Mouse (Mus musculus): Measurements from ENCODE around the gene Slc15a4. TPM values are rescaled to one million over a fixed set of nuclear protein-coding genes. Genes with fewer than 3 reads are reported as not detected.
A peak's percentile ranks its signal among the peaks of the same experiment; 100 is the strongest.

Gene Slc15a4
- polyA plus RNA-seq, 1 experiment from 2014 or later: 19.4 TPM

DNA sequence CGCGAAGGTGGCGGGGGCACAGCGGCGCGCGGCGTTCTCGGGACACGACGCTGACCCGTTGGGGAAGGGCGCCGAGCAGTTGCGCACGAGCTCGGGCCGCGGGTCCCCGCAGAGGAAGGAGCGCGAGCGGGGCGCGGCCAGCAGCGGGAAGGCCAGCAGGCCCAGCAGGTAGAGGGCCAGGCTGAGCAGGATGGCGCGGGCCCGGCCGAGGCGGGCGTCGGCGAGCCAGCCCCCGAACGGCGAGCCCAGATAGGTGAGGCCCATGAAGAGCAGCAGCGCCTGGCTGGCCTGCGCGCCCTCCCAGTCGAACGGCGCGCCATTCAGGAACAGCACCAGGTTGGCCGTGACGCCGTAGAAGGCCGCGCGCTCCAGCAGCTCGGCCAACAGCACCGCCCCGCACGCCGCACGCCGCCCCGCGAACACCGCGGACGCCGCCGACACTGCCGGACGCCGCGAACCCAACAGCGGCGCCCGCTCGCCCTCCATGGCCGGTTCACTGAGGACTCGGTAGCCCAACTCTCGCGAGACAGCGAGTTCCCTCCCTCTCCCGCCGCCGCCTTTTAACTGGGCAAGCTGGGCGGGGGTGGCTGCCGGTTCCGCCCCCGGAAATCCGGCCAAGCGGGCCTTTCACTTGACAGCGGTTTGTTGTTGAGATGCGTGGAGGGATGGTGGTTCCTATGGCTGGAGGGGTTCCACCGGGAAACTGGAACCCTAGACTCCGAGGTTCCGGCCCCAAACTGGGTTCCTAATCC, 15.6 kb downstream of the Slc15a4 start:
- Histone ChIP-seq H3K9me3 (ENCODE audit: low read length) (no peaks in the 10 kb centered on the region), H3K4me1 (ENCODE audit: insufficient read depth, low read depth, low read length) (peaks cover 30% of the 10 kb centered on the region), H3K9ac (replicated peaks; ENCODE audit: low read depth) (peak overlapping the region; percentile 96), H3K27me3 (replicated peaks; ENCODE audit: insufficient read depth, low read length) (no peaks in the 10 kb centered on the region), H3K27ac (ENCODE audit: low read length) (peak overlapping the region; percentile 89), H3K4me3 (ENCODE audit: low read depth, low read length) (peak overlapping the region; percentile 94), H3K4me2 (replicated peaks; ENCODE audit: low read depth, low read length) (peak overlapping the region; percentile 95), H3K36me3 (ENCODE audit: insufficient read depth, low read length) (no peaks in the 10 kb centered on the region)
- TF ChIP-seq CTCF (IDR thresholded peaks at IDR 0.05) (no peak), EP300 (IDR thresholded peaks at IDR 0.05) (peak; percentile 92)
- peak; percentile 98 for DNase-seq (ENCODE audit: low spot score)
- under 1% methylated on average over 61 of the region's 91 CpGs for WGBS
- ATAC-seq: peak; percentile 95

- peak overlapping the region; percentile 94 for H3K4me3 ChIP-seq (ENCODE audit: low read depth, low read length)
- H3K9ac ChIP-seq (replicated peaks; ENCODE audit: low read depth): peak overlapping the region; percentile 96
- no peaks in the 10 kb centered on the region for H3K36me3 ChIP-seq (ENCODE audit: insufficient read depth, low read length)
- 0 out of 2 replicates have a peak overlapping the region, but pooled peaks have one; percentile 14 for H3K27ac ChIP-seq (ENCODE audit: low read length)
- no peak for DNase-seq (ENCODE audit: low spot score)
- 9% methylated on average over 5 of the region's 5 CpGs for WGBS
- H3K4me2 ChIP-seq (replicated peaks; ENCODE audit: low read depth, low read length): peak overlapping the region; percentile 95
- peaks cover 30% of the 10 kb centered on the region for H3K4me1 ChIP-seq (ENCODE audit: insufficient read depth, low read depth, low read length)
- no peaks in the 10 kb centered on the region for H3K9me3 ChIP-seq (ENCODE audit: low read length)
- no peak for ATAC-seq
- TF ChIP-seq EP300 (IDR thresholded peaks at IDR 0.05) (no peak), CTCF (IDR thresholded peaks at IDR 0.05) (no peak)
- H3K27me3 ChIP-seq (replicated peaks; ENCODE audit: insufficient read depth, low read length): no peaks in the 10 kb centered on the region
Measured at GRCm38 (mm10) chr5:127616151-127616550, 16.5 kb downstream of the Slc15a4 start.

DNA sequence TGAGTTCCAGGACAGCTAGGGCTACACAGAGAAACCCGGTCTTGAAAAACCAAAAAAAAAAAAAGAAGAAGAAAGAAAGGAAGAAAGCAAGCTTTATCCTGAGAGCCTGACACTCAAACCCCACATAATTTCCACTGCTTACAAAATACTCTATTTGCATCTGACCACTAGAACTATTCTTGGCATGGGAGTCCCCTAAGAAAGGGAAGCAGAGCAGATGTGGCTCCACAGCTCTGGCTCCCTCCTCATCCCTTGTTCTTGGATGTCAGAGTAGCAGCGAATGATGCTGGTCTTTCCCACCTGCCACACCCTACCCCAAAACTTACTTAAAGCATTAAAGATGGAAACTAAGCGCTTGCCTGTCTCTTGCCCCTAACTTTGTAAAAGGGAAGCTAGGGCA, 17.2 kb downstream of the Slc15a4 start:
- peak overlapping the region; percentile 94; the same call in 1 of the 2 replicates for H3K4me3 ChIP-seq (ENCODE audit: low read depth, low read length)
- 64% methylated on average over 3 of the region's 3 CpGs for WGBS
- DNase-seq (ENCODE audit: low spot score): peak; percentile 30

GRCm38 (mm10) chr5:127612397-127612796, 20.3 kb downstream of the Slc15a4 start:
- Histone ChIP-seq H3K4me3 (ENCODE audit: low read depth, low read length) (no peak overlapping the region), H3K36me3 (ENCODE audit: insufficient read depth, low read length) (peaks cover 9% of the 10 kb centered on the region; the same call in 1 of the 2 replicates), H3K4me2 (replicated peaks; ENCODE audit: low read depth, low read length) (no peak overlapping the region), H3K9me3 (ENCODE audit: low read length) (no peaks in the 10 kb centered on the region), H3K27me3 (replicated peaks; ENCODE audit: insufficient read depth, low read length) (no peaks in the 10 kb centered on the region), H3K9ac (replicated peaks; ENCODE audit: low read depth) (no peak overlapping the region), H3K4me1 (ENCODE audit: insufficient read depth, low read depth, low read length) (peaks cover 30% of the 10 kb centered on the region), H3K27ac (ENCODE audit: low read length) (no peak overlapping the region)
- DNase-seq (ENCODE audit: low spot score): no peak
- TF ChIP-seq EP300 (IDR thresholded peaks at IDR 0.05): no peak
- no peak for TF ChIP-seq CTCF (IDR thresholded peaks at IDR 0.05)
- WGBS: 93% methylated on average over 6 of the region's 6 CpGs
- no peak for ATAC-seq

More for the DNA sequence above, 17.2 kb downstream of the Slc15a4 start:
- no peak for ATAC-seq
- Histone ChIP-seq H3K4me2 (replicated peaks; ENCODE audit: low read depth, low read length) (peak overlapping the region; percentile 95), H3K27ac (ENCODE audit: low read length) (no peak overlapping the region), H3K9ac (replicated peaks; ENCODE audit: low read depth) (peak overlapping the region; percentile 96; the same call in 1 of the 2 replicates), H3K36me3 (ENCODE audit: insufficient read depth, low read length) (no peaks in the 10 kb centered on the region), H3K27me3 (replicated peaks; ENCODE audit: insufficient read depth, low read length) (no peaks in the 10 kb centered on the region), H3K4me1 (ENCODE audit: insufficient read depth, low read depth, low read length) (peaks cover 30% of the 10 kb centered on the region), H3K9me3 (ENCODE audit: low read length) (no peaks in the 10 kb centered on the region)
- TF ChIP-seq CTCF (IDR thresholded peaks at IDR 0.05) (no peak), EP300 (IDR thresholded peaks at IDR 0.05) (no peak)

- Histone ChIP-seq H3K27ac (ENCODE audit: low read length) (no peak overlapping the region), H3K4me3 (ENCODE audit: low read depth, low read length) (no peak overlapping the region), H3K4me1 (ENCODE audit: insufficient read depth, low read depth, low read length) (peaks cover 30% of the 10 kb centered on the region), H3K36me3 (ENCODE audit: insufficient read depth, low read length) (peaks cover 12% of the 10 kb centered on the region; the same call in 1 of the 2 replicates), H3K27me3 (replicated peaks; ENCODE audit: insufficient read depth, low read length) (no peaks in the 10 kb centered on the region), H3K9ac (replicated peaks; ENCODE audit: low read depth) (no peak overlapping the region), H3K9me3 (ENCODE audit: low read length) (no peaks in the 10 kb centered on the region), H3K4me2 (replicated peaks; ENCODE audit: low read depth, low read length) (no peak overlapping the region)
- no peak for ATAC-seq
- WGBS: 77% methylated on average over 1 of the region's 1 CpGs
- no peak for DNase-seq (ENCODE audit: low spot score)
- TF ChIP-seq EP300 (IDR thresholded peaks at IDR 0.05) (no peak), CTCF (IDR thresholded peaks at IDR 0.05) (no peak)
Measured at GRCm38 (mm10) chr5:127611881-127612280, 20.8 kb downstream of the Slc15a4 start.

DNA sequence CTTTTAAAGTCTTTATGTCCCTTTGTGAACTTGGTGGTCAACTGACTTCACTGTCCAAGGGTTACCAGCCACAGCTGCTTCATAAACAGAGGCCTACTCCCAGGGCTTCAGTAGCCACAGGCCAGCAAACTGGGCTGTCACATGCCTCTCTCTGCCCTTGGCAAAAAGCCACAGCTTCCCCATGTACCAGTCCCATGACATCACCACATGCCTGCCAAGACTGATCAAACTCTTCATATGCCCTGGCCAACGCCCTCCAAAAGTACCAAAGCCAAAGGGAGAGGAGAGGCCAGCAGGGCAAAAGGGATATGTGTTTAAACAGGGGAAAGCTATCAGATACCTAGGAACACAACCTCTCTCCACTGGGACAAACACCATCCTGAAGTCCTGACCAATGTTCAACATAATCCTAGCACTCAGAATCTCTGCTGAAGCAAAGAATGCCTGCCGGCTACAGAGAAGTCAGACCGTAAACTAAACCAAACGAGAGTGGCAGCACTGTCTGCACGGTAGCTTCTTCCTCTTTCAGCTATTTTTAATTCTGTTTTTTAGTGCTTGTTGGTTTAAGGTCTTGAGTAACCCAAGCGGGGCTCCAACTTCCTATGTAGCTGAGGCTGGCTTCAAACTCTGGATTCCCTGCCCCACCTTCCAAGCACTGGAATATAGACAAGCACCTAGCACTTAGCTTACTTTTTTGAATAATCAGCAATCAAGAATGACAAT, 21.7 kb downstream of the Slc15a4 start:
- Histone ChIP-seq H3K9me3 (ENCODE audit: low read length) (no peaks in the 10 kb centered on the region), H3K4me3 (ENCODE audit: low read depth, low read length) (no peak overlapping the region), H3K4me1 (ENCODE audit: insufficient read depth, low read depth, low read length) (peaks cover 25% of the 10 kb centered on the region), H3K27me3 (replicated peaks; ENCODE audit: insufficient read depth, low read length) (no peaks in the 10 kb centered on the region), H3K27ac (ENCODE audit: low read length) (peak overlapping the region; percentile 38; the same call in 1 of the 2 replicates), H3K4me2 (replicated peaks; ENCODE audit: low read depth, low read length) (no peak overlapping the region), H3K36me3 (ENCODE audit: insufficient read depth, low read length) (peaks cover 14% of the 10 kb centered on the region; the same call in 1 of the 2 replicates), H3K9ac (replicated peaks; ENCODE audit: low read depth) (no peak overlapping the region)
- DNase-seq (ENCODE audit: low spot score) (peak; percentile 73), ATAC-seq (peak; percentile 63)
- TF ChIP-seq CTCF (IDR thresholded peaks at IDR 0.05) (no peak), EP300 (IDR thresholded peaks at IDR 0.05) (no peak)
- 41% methylated on average over 6 of the region's 6 CpGs for whole genome bisulfite sequencing

Measured in lung, postnatal 0 days (tissue).